Mouse (Mus musculus) bone marrow, adult 2 months (tissue): ENCODE data around the gene Dstn.

Experiments
- CTCF ChIP-seq: fragments of 200-500 bp; IDR thresholded peaks from 2 replicates; pipeline ENCODE4 v1.5.1; 2011; ENCODE audit warnings: low read length, control low read depth; ENCODE audit not compliant: control insufficient read depth, insufficient read depth
- POLR2A ChIP-seq: fragments of 200-500 bp; IDR thresholded peaks from 2 replicates; pipeline ENCODE4 v1.6.1; 2011; ENCODE audit warnings: low read depth, mild to moderate bottlenecking, control low read depth, low read length, borderline replicate concordance; ENCODE audit not compliant: control insufficient read depth

GRCm38 (mm10) chr2:143971887-143972286 is 56.8 kb downstream of the Dstn start:
- TF ChIP-seq CTCF (no peak), POLR2A (no peak)
